Mouse (Mus musculus) testis, adult 2 months (tissue): ENCODE data around the gene Gm19426. TPM values are rescaled to one million over a fixed set of nuclear protein-coding genes. Genes with fewer than 3 reads are reported as not detected.
"Not testable (repeated sequence)": the region's sequence is repeated elsewhere in the genome, so short reads cannot be mapped to it uniquely, and the experiment has no call there.

Experiments used
- H3K27ac ChIP-seq: fragments of 200-500 bp; 2 replicates; pipeline ENCODE4 v1.5.1; 2012; ENCODE audit warnings: low read depth, low read length; ENCODE audit not compliant: control insufficient read depth, insufficient read depth
- H3K27me3 ChIP-seq: fragments of 200-500 bp; 2 replicates; pipeline ENCODE4 v1.6.1; 2012; ENCODE audit warnings: mild to moderate bottlenecking, low read length, moderate library complexity; ENCODE audit not compliant: control insufficient read depth, insufficient read depth
- H3K36me3 ChIP-seq: fragments of 200-500 bp; 2 replicates; pipeline ENCODE4 v1.6.1; 2012; ENCODE audit warnings: mild to moderate bottlenecking, low read length; ENCODE audit not compliant: control insufficient read depth, insufficient read depth
- H3K4me1 ChIP-seq: fragments of 200-500 bp; 2 replicates; pipeline ENCODE4 v1.6.1; 2012; ENCODE audit warnings: low read length; ENCODE audit not compliant: control insufficient read depth, insufficient read depth
- H3K4me3 ChIP-seq: fragments of 200-500 bp; 2 replicates; pipeline ENCODE4 v1.5.1; 2012; ENCODE audit warnings: low read depth, mild to moderate bottlenecking, low read length, moderate library complexity, mixed read lengths; ENCODE audit not compliant: control insufficient read depth
- CTCF ChIP-seq: fragments of 200-500 bp; IDR thresholded peaks from 2 replicates; pipeline ENCODE4 v1.5.1; 2012; ENCODE audit warnings: low read depth, mild to moderate bottlenecking, inconsistent platforms, low read length, moderate library complexity; ENCODE audit not compliant: control insufficient read depth, insufficient read depth, insufficient replicate concordance
- POLR2A ChIP-seq: fragments of 200-500 bp; IDR thresholded peaks from 2 replicates; pipeline ENCODE4 v1.6.1; 2012; ENCODE audit warnings: low read depth, mild to moderate bottlenecking, inconsistent platforms, low read length, moderate library complexity; ENCODE audit not compliant: control insufficient read depth
- polyA plus RNA-seq: library from polyadenylated mRNA; depleted of rRNA; stranded (reverse); fragments of >200 nt; gene quantifications from 2 replicates; pipeline ENCODE4 v1.2.3, GENCODE M21; 2012

The Gm19426 gene
- polyA plus RNA-seq, 1 experiment, result 0.21 TPM

DNA sequence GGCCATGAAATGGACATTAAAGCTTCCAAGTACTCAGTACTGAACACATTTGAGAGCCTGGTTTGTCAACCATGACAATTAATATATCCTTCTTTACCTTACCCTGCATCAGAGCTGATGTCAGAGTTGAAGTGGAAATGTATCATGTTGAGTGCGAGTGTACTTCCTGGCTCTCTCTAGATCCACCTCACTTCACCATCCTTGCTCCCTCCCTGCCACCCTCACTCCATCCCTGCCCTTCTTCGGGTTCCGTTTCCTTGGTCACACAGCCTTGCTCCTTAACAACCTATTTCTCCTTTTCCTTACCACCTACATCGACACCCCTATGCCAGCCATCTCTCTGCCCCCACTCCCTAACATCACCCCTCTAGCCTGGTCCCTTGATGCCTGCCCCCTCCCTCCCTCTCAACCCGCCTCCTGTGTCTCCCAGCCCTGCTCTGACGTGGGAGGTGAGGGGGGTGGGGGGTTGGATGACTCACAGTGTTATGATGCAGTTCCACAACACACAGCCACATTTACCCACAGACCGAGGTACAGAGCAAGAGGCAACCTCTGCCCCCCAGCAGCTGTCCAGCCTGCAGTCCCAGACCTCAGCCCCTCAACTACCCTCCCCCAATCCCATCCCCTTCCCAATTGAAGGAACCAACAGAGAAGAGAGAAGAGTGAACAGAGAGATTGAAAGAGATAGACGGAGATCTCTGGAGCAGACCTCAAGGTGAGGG is 9.7 kb downstream of the Gm19426 start, which contains the start of gene Ypel4:
Gene Ypel4, plus strand, starts transcription at position 480 of the 722 bp plus-strand sequence.
- Histone ChIP-seq H3K4me1 (peaks cover 18% of the 10 kb centered on the region), H3K27ac (no peak within 1 kb of the TSS)

DNA sequence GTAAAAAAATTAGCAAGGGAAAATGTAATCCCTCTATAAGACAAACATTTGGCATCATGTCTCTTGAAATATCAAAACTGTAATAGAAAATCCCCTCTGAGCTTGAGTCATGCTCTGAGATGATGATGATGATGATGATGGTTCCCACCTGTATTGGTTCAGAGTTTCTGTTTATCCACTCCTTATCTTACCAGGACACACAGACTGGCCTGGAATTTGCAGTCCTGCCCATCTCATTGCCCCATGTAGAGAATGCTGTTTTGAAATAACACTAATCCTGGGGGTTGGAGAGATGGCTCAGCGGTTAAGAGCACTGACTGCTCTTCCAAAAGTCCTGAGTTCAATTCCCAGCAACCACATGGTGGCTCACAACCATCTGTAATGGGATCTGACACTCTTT is 11.1 kb downstream of the Gm19426 start:
- no peak overlapping the region for H3K4me3 ChIP-seq
- peaks cover 14% of the 10 kb centered on the region for H3K4me1 ChIP-seq
- no peaks in the 10 kb centered on the region for H3K27me3 ChIP-seq
- TF ChIP-seq CTCF (no peak), POLR2A (no peak)
- H3K27ac ChIP-seq, result no peak overlapping the region
- H3K36me3 ChIP-seq, result no peaks in the 10 kb centered on the region

More for the DNA sequence above, 9.7 kb downstream of the Gm19426 start, which contains the start of gene Ypel4:
- Histone ChIP-seq H3K4me3 (peak within 1 kb of the TSS; percentile 46), H3K27me3 (no peaks in the 10 kb centered on the region), H3K36me3 (no peaks in the 10 kb centered on the region)
- no peak for TF ChIP-seq CTCF
- TF ChIP-seq POLR2A, result no peak; the same call in 1 of the 2 replicates

DNA sequence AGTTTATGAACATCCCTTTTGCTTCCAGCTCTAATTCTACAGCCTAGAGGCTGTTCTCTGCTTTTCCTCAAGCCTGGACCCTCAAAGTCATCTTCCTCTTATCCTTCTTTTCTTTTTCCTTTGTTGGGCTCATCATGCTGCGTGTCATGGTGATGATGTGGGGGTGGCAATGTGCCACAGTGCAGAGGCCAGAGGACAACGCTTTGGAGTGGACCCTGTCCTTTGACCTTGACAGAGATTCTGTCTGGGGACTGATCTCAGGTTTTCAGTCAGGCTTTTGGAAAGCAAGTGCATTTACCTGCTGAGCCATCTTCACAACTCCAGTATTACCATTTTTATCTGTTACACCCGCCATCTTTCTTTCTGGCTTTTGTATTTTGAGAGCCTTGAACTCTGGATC is 12.2 kb downstream of the Gm19426 start:
- TF ChIP-seq CTCF (no peak), POLR2A (no peak)
- Histone ChIP-seq H3K4me3 (no peak overlapping the region), H3K36me3 (no peaks in the 10 kb centered on the region), H3K27ac (no peak overlapping the region), H3K4me1 (peaks cover 10% of the 10 kb centered on the region), H3K27me3 (no peaks in the 10 kb centered on the region)

DNA sequence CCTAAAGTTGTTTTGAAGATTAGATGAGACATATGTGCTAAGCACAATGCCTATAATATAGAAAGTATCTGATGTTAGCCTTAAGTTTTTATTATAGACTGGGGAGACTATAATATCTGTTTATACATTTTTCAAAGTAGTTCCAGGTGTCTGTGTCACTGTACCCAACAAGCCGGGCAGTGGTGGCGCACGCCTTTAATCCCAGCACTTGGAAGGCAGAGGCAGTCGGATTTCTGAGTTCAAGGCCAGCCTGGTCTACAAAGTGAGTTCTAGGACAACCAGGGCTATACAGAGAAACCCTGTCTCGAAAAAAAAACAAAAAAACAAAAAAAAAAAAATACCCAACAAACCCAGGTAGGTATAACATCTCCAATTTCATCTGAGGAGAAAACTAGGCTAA is 15.3 kb downstream of the Gm19426 start:
- H3K36me3 ChIP-seq, H3K27me3 ChIP-seq, H3K27ac ChIP-seq, H3K4me1 ChIP-seq, H3K4me3 ChIP-seq: not testable (repeated sequence)

- peak within 1 kb of the TSS; percentile 94 for H3K27ac ChIP-seq
- no peaks in the 10 kb centered on the region for H3K27me3 ChIP-seq
- peak within 1 kb of the TSS; percentile 85 for H3K4me3 ChIP-seq
- H3K36me3 ChIP-seq, result peaks cover 3% of the 10 kb centered on the region; the same call in 1 of the 2 replicates
- TF ChIP-seq POLR2A (peak; percentile 99), CTCF (no peak)
- no peaks in the 10 kb centered on the region for H3K4me1 ChIP-seq
Measured at GRCm38 (mm10) chr2:84727172-84727858, 16.1 kb downstream of the Gm19426 start, which contains the start of gene Clp1. Gene Clp1, minus strand, starts transcription at chr2:84727350.

DNA sequence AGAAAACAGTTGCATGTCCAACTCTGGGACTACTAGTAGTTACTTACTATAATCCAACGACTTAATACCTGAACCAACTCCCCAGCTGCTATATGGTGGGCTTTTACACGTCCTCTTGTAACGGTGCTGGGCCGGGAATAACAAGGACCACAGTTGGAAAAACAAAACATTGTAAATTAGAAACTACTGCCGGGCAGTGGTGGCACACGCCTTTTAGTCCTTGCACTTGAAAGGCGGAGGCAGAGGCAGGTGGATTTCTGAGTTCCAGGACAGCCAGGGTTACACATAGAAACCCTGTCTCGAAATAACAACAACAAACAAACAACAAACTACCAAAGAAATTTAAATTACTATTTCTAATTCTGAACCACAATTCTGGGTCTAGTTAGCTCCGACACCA is 16.7 kb downstream of the Gm19426 start:
- Histone ChIP-seq H3K4me3 (peak overlapping the region; percentile 85), H3K27ac (peak overlapping the region; percentile 67; the same call in 1 of the 2 replicates), H3K36me3 (peaks cover 3% of the 10 kb centered on the region; the same call in 1 of the 2 replicates), H3K27me3 (no peaks in the 10 kb centered on the region), H3K4me1 (no peaks in the 10 kb centered on the region)
- TF ChIP-seq POLR2A (no peak), CTCF (no peak)

DNA sequence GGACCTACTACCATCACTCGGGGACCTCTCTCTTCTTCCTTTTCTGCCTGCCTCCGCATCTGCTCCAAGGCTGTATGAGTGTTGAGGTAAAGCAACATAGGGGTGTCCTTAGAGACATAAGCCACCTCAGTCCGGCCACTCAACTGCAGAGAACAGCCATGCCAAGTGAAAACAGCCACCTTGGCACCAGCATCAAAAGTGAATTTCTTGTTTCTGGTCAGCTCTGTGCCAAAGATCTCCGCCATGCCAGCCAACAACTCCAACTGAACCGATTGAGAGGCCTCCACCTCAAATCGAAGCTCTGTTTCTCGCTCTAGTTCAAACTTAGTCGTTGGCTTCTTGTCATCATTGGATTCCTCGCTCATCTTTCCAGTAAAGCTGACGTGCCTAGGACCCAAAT is 17.7 kb downstream of the Gm19426 start:
- peaks cover 3% of the 10 kb centered on the region; the same call in 1 of the 2 replicates for H3K36me3 ChIP-seq
- H3K4me3 ChIP-seq, result peak overlapping the region; percentile 85
- H3K4me1 ChIP-seq, result no peaks in the 10 kb centered on the region
- TF ChIP-seq POLR2A (no peak), CTCF (no peak)
- peak overlapping the region; percentile 40; the same call in 1 of the 2 replicates for H3K27ac ChIP-seq
- no peaks in the 10 kb centered on the region for H3K27me3 ChIP-seq
